Mouse (Mus musculus): ENCODE measurements at regions not wholly inside any gene's neighbourhood (a gene's known extent, or its start where the extent isn't known, plus 50 kb on each side); places are given as distances from the start of the nearest gene placed in this dataset.

DNA sequence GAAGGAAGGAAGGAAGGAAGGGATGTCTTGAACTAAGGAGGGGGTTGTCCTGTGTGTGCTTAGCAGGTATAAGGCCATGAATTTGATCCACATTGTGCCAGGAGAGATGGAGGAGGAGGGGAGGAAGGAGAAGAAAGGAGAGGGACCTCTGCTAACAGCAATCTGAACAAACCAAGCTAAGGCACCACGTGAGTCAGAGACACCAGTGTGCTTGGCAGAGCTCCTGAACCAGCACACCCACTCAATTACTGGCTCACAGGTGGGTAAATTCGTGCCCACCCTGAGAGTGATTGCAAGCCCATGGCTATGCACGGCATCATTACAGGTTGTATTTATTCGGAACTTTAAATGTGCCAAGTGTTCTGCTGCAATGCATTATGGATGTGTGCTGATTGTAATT, 1154.1 kb downstream of the 4930447A16Rik start:
- TF ChIP-seq CTCF (IDR thresholded peaks at IDR 0.05): no peak
- TF ChIP-seq EP300 (IDR thresholded peaks at IDR 0.05): no peak

Measured in lung, postnatal 0 days (tissue).